Mouse (Mus musculus): ENCODE results near the gene Gm9833.
"Not testable (repeated sequence)": the region's sequence is repeated elsewhere in the genome, so short reads cannot be mapped to it uniquely, and the experiment has no call there.

DNA sequence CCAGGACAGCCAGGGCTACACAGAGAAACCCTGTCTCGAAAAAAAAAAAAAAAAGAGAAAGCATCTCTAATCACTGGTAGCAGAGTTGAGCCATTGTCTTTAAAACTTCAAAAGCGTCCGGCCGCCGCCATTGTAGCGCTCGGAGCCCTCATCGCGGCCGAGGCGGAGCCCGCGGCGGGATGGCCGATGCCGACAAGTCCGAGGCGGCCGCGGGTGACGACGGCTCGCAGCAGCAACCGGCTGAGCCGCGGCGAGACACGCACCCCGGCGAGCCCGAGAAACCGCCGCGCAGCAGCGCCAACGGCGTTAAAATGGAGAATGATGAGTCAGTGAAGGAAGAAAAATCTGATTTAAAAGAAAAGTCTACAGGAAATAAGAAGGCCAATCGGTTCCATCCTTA lies at the start of gene Gm9833:
- TF ChIP-seq EP300, CTCF (IDR thresholded peaks at IDR 0.05; ENCODE audit: low read depth): not testable (repeated sequence)

All from liver, embryonic 14.5 days (tissue).